Mouse (Mus musculus) layer of hippocampus, postnatal 25 days (tissue): ENCODE measurements around the gene Haghl. TPM values are rescaled to one million over a fixed set of nuclear protein-coding genes. Genes with fewer than 3 reads are reported as not detected.
"Not testable (repeated sequence)": the region's sequence is repeated elsewhere in the genome, so short reads cannot be mapped to it uniquely, and the experiment has no call there.

Source experiments
- DNase-seq, 2 experiments: peaks; one replicate each; pipeline ENCODE4 v3.0.0; 2022; ENCODE audit warnings: mixed read lengths in 2 of 2, low spot score in 1 of 2; ENCODE audit errors: extremely low spot score in 1 of 2
- microRNA-seq, 2 experiments: library from miRNA; unstranded; fragments of <30 nt; microRNA quantifications; one replicate each; pipeline ENCODE4 v1.2.0; 2021
- total RNA-seq, 2 experiments: library from RNA; stranded (reverse); gene quantifications; 2 replicates each; pipeline ENCODE4 v1.2.3; 2021

Haghl gene
- total RNA-seq, 2 experiments from 2014 or later, result 112 to 126 TPM

GRCm38 (mm10) chr17:25751446-25751845 lies 34.0 kb downstream of the Haghl start:
- DNase-seq, result peak in 1 of 2 experiments; percentile 51

DNA sequence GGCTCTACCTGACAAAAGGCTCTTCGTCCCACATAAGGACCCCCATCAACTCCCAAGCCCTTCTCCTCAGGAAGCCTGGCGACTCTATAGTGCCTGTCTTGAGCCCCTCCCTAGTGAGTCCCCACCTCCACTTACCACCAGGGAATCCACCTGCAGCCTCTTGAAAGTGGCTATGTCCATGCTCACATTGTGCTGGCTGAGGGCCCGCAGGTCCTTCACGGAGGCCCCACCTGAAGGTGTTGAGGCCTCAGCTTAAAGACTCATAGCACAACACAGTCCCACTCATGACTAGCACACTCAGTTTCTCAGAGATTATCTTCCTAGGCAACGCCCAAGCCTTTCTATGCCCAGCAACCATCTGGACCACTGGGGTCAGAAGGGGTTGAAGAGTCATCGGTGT lies 36.2 kb downstream of the Haghl start:
- no peak for DNase-seq

DNA sequence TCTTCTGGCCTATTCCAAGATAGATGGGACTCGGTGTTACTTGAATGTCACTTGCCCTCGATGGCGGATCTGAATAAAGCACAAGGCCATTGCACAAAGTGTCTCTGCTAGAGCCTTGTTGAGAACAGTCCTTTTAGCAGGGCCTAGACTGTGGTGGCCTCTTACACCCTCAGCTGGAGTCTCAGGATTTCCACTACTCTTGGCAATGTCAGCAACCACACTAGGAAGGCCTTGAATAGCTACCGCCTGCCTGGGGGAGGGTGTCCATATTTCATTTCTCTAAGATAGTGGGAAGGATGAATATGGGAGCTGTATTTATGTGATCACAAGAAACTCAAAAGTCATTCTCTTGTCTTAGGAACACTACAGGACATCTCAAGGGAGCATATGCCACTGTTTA lies 37.2 kb downstream of the Haghl start:
- DNase-seq, result no peak

- no peak for DNase-seq
Measured at GRCm38 (mm10) chr17:25744311-25744710, 41.2 kb downstream of the Haghl start.

DNA sequence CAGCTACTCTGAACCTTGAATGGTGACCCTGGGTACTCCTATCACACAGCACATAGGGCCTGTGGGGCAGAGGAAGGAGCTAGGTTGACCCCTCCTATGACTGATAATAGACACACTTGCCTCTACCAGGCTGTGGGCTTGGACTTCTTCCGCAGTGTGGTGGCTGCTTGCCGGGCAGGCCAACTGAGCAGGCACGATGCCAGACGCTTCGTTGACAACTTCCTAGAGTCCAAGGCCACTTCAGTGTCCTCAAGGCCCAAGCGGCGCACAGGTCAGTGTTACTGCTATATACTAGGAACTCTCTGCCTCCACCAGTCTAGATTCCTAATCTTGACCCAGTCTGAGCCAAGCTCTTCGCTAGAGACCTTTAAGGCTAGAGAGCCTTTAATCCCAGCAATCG lies 41.6 kb downstream of the Haghl start:
- DNase-seq, result no peak

DNA sequence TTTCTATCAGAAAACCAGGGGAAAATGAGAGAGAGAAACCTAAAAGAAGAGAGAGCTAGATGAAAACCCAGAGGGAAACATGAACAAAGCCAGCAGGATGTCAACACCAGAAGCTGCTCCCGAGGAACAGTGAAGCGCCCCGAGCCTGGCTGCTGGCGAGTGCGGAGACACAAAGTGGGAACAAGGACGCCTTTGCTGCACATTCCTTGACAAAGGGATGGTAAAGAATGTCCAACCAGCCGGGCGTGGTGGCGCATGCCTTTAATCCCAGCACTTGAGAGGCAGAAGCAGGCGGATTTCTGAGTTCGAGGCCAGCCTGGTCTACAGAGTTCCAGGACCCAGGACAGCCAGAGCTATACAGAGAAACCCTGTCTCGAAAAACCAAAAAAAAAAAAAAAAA lies 44.0 kb downstream of the Haghl start:
- DNase-seq, result not testable (repeated sequence)

DNA sequence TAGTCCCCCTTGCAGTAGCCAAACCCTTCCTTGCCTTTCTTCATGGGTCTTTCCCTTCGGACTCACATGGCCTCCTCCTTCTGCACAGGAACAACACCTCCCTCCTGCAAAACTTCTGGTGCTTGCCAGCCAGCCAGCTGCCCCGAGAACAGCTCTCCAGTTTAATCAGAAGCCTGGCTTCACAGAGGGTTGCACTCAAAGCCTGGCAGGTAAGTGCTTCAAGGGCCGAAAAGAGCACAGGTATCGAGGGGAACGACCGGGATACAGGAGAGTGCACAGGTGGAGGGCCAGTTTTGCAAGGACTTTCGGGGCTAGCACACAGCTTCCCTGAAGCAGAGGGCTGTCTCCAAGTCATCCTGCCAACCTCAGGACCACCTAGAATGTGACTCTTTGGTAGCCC lies 46.6 kb downstream of the Haghl start:
- no peak for DNase-seq

GRCm38 (mm10) chr17:25735745-25736144 lies 49.7 kb downstream of the Haghl start, which contains the start of gene Mslnl:
TSS of gene Mslnl (plus strand) at chr17:25736042.
- DNase-seq, result no peak

DNA sequence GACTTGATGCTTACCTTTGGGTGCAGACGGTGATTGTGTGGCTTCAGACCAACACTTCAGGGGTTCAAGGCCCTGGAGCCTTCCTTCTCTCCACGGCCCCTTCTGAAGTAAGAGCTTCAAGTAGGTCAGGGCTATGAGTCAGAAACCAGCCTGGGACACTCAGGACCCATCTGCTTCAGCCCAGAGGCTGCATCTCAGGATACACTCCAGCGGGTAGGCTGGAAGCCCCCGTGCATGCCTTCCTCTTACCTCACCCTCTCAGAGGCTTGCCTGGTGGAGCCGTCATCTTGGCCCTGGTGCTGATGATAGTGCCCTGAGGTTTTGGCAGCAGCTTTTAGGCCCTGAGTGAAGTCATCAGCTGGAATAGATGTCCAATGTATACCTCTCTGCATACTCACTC lies 50.2 kb downstream of the Haghl start:
- DNase-seq, result no peak

DNA sequence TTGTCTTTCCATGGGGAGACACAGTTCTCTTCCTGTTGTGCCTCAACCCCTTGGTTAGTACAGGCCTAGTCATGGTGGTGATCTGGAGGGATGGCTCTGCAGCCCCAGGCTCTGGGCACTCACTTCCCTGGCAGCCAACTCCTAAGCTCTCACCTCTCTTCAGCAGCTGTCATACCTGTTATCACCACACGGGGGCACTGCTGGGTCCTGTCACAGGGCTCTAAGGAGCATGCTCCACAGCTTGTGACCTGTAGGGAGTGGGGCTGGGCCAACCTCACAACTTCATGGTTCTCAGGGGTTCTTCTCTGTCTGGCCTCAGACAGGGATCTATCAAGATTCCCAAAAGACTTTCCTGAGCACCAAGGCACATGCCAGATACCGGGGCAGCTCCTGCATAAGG lies 53.4 kb downstream of the Haghl start:
- peak; percentile 76 to 96 for DNase-seq

Small RNA genes within 50 kb of the gene (microRNA-seq; reads per million reads assigned to microRNA genes)
- gene Gm25083, result 0 reads per million in 2 experiments
- gene Mir3082, result 2.4 to 2.6 reads per million in 2 experiments
- 2.0 to 3.2 reads per million in 2 experiments for gene Mir6966

Other genes with a start within 250 kb of the Haghl start
- 10 to 100 TPM; 61.9 to 67.1 TPM for gene Sox8, start 215.0 kb downstream of the Haghl start, total RNA-seq
- 10 to 100 TPM; 24.9 to 34.0 TPM for gene Lmf1, start 206.6 kb downstream of the Haghl start, total RNA-seq
- 100 to 1,000 TPM; 108 to 125 TPM for gene Gng13, start 68.5 kb downstream of the Haghl start, total RNA-seq
- 1 to 10 TPM; 1.3 to 2.1 TPM for gene Chtf18, start 58.3 kb downstream of the Haghl start, total RNA-seq
- gene Rpusd1, start 58.0 kb downstream of the Haghl start, total RNA-seq, result 10 to 100 TPM; 45.4 to 49.2 TPM
- gene Mslnl, start 49.6 kb downstream of the Haghl start, total RNA-seq, result under 1 TPM in 1 of 2 experiments, not detected in 1; 0.14 TPM
- gene Msln, start 31.3 kb downstream of the Haghl start, total RNA-seq, result 1 to 10 TPM in 1 of 2 experiments, under 1 TPM in 1; 0.71 to 1.8 TPM
- gene Narfl, start 11.9 kb downstream of the Haghl start, total RNA-seq, result 10 to 100 TPM; 32.7 to 33.2 TPM
- not detected for gene Ccdc78, start 907 bp upstream of the Haghl start, total RNA-seq
- 10 to 100 TPM; 81.7 to 88.0 TPM for gene Fam173a, start 7.2 kb upstream of the Haghl start, total RNA-seq
- gene AC134908.4, start 10.0 kb upstream of the Haghl start, total RNA-seq, result 1 to 10 TPM; 1.6 to 3.5 TPM
- gene Metrn, start 11.5 kb upstream of the Haghl start, total RNA-seq, result 10 to 100 TPM; 82.7 to 89.2 TPM
- gene Fbxl16, start 23.4 kb upstream of the Haghl start, total RNA-seq, result 100 to 1,000 TPM; 637 to 657 TPM
- 10 to 100 TPM; 26.5 to 27.1 TPM for gene Wdr24, start 38.0 kb upstream of the Haghl start, total RNA-seq
- gene Jmjd8, start 43.2 kb upstream of the Haghl start, total RNA-seq, result 10 to 100 TPM; 59.5 to 62.9 TPM
- 100 to 1,000 TPM; 160 to 164 TPM for gene Stub1, start 47.7 kb upstream of the Haghl start, total RNA-seq
- gene Rhbdl1, start 51.6 kb upstream of the Haghl start, total RNA-seq, result 10 to 100 TPM; 62.3 to 68.3 TPM
- 10 to 100 TPM; 26.0 to 28.5 TPM for gene Gm20683, start 56.1 kb upstream of the Haghl start, total RNA-seq
- gene Rhot2, start 59.2 kb upstream of the Haghl start, total RNA-seq, result 100 to 1,000 TPM in 1 of 2 experiments, 10 to 100 TPM in 1; 95.2 to 107 TPM
- gene Wdr90, start 75.8 kb upstream of the Haghl start, total RNA-seq, result 10 to 100 TPM; 14.8 to 21.0 TPM
- gene Mcrip2, start 83.1 kb upstream of the Haghl start, total RNA-seq, result 10 to 100 TPM; 22.4 to 25.3 TPM
- 10 to 100 TPM; 39.2 to 40.1 TPM for gene Mettl26, start 89.4 kb upstream of the Haghl start, total RNA-seq
- gene Wfikkn1, start 95.2 kb upstream of the Haghl start, total RNA-seq, result 1 to 10 TPM; 2.0 TPM
- gene Rab40c, start 134.1 kb upstream of the Haghl start, total RNA-seq, result 10 to 100 TPM; 41.0 to 52.9 TPM
- 100 to 1,000 TPM; 135 to 137 TPM for gene Pigq, start 159.3 kb upstream of the Haghl start, total RNA-seq
- under 1 TPM in 1 of 2 experiments, not detected in 1; 0.52 TPM for gene Nhlrc4, start 159.3 kb upstream of the Haghl start, total RNA-seq
- gene A930017K11Rik, start 166.9 kb upstream of the Haghl start, total RNA-seq, result under 1 TPM; 0.34 to 0.47 TPM
- 10 to 100 TPM; 48.7 to 55.2 TPM for gene Capn15, start 200.1 kb upstream of the Haghl start, total RNA-seq